Mouse (Mus musculus): ENCODE data around the gene Rbm15. TPM values are rescaled to one million over a fixed set of nuclear protein-coding genes. Genes with fewer than 3 reads are reported as not detected.

Rbm15 gene
- polyA plus RNA-seq (2012; rRNA removed) (6.8 and 6.9 TPM in 2 replicates), polyA plus RNA-seq (2014; fragmentation: Nextera tagmentation; extraction: Ambion mirVana) (14.0 and 16.3 TPM in 2 replicates)

GRCm38 (mm10) chr3:107333381-107334201 is at the start of gene Rbm15:
Rbm15 (minus strand) TSS chr3:107333673.
- H3K4me3 ChIP-seq (replicated peaks; ENCODE audit: low read length), result peak within 1 kb of the TSS; percentile 98
- under 1% methylated on average over 62 of the region's 62 CpGs for WGBS
- H3K4me2 ChIP-seq (replicated peaks; ENCODE audit: low read depth, low read length, severe bottlenecking), result peak within 1 kb of the TSS; percentile 93
- ATAC-seq (ENCODE audit: low FRiP score, low read depth) (peak; percentile 92), DNase-seq (ENCODE audit: low spot score) (peak; percentile 100)
- H3K9ac ChIP-seq (ENCODE audit: low read depth, low read length, severe bottlenecking), result peak within 1 kb of the TSS; percentile 91
- H3K27me3 ChIP-seq (ENCODE audit: control insufficient read depth, insufficient read depth, low read length), result no peaks in the 10 kb centered on the region
- 0 out of 2 replicates have a peak, but pooled peaks have one; percentile 37 for TF ChIP-seq POLR2A (IDR thresholded peaks at IDR 0.05; ENCODE audit: borderline replicate concordance, extremely low read depth, insufficient read depth, insufficient read length)
- H3K4me1 ChIP-seq (ENCODE audit: control insufficient read depth, insufficient read depth, low read length), result peaks cover 21% of the 10 kb centered on the region
- H3K36me3 ChIP-seq (ENCODE audit: control insufficient read depth, insufficient read depth, low read length), result peaks cover 18% of the 10 kb centered on the region
- H3K9me3 ChIP-seq (ENCODE audit: control insufficient read depth, low read length), result no peaks in the 10 kb centered on the region
- peak within 1 kb of the TSS; percentile 96 for H3K27ac ChIP-seq (replicated peaks; ENCODE audit: low read depth, low read length)

- H3K27ac ChIP-seq (replicated peaks; ENCODE audit: low read depth, low read length), result no peak overlapping the region
- peaks cover 13% of the 10 kb centered on the region for H3K4me1 ChIP-seq (ENCODE audit: control insufficient read depth, insufficient read depth, low read length)
- TF ChIP-seq POLR2A (IDR thresholded peaks at IDR 0.05; ENCODE audit: borderline replicate concordance, extremely low read depth, insufficient read depth, insufficient read length), result no peak
- WGBS, result 7% methylated on average over 4 of the region's 4 CpGs
- no peaks in the 10 kb centered on the region for H3K27me3 ChIP-seq (ENCODE audit: control insufficient read depth, insufficient read depth, low read length)
- H3K9ac ChIP-seq (ENCODE audit: low read depth, low read length, severe bottlenecking), result no peak overlapping the region
- no peak overlapping the region for H3K4me2 ChIP-seq (replicated peaks; ENCODE audit: low read depth, low read length, severe bottlenecking)
- no peak overlapping the region for H3K4me3 ChIP-seq (replicated peaks; ENCODE audit: low read length)
- H3K36me3 ChIP-seq (ENCODE audit: control insufficient read depth, insufficient read depth, low read length), result no peaks in the 10 kb centered on the region
- H3K9me3 ChIP-seq (ENCODE audit: control insufficient read depth, low read length), result no peaks in the 10 kb centered on the region
- no peak for DNase-seq (ENCODE audit: low spot score)
- no peak for ATAC-seq (ENCODE audit: low FRiP score, low read depth)
These were observed 45.9 kb upstream of the Rbm15 start for GRCm38 (mm10) chr3:107379422-107379821.

GRCm38 (mm10) chr3:107378626-107379025 is 45.2 kb upstream of the Rbm15 start:
- Histone ChIP-seq H3K4me2 (replicated peaks; ENCODE audit: low read depth, low read length, severe bottlenecking) (no peak overlapping the region), H3K27ac (replicated peaks; ENCODE audit: low read depth, low read length) (no peak overlapping the region), H3K4me3 (replicated peaks; ENCODE audit: low read length) (no peak overlapping the region), H3K27me3 (ENCODE audit: control insufficient read depth, insufficient read depth, low read length) (no peaks in the 10 kb centered on the region), H3K9me3 (ENCODE audit: control insufficient read depth, low read length) (no peaks in the 10 kb centered on the region), H3K36me3 (ENCODE audit: control insufficient read depth, insufficient read depth, low read length) (no peaks in the 10 kb centered on the region), H3K4me1 (ENCODE audit: control insufficient read depth, insufficient read depth, low read length) (peaks cover 13% of the 10 kb centered on the region), H3K9ac (ENCODE audit: low read depth, low read length, severe bottlenecking) (no peak overlapping the region)
- TF ChIP-seq POLR2A (IDR thresholded peaks at IDR 0.05; ENCODE audit: borderline replicate concordance, extremely low read depth, insufficient read depth, insufficient read length), result no peak
- no peak for ATAC-seq (ENCODE audit: low FRiP score, low read depth)
- no peak for DNase-seq (ENCODE audit: low spot score)
- 72% methylated on average over 5 of the region's 5 CpGs for WGBS

GRCm38 (mm10) chr3:107374948-107375664 is 41.6 kb upstream of the Rbm15 start:
- 8% methylated on average over 6 of the region's 6 CpGs for WGBS
- Histone ChIP-seq H3K4me2 (replicated peaks; ENCODE audit: low read depth, low read length, severe bottlenecking) (no peak overlapping the region), H3K27me3 (ENCODE audit: control insufficient read depth, insufficient read depth, low read length) (no peaks in the 10 kb centered on the region), H3K36me3 (ENCODE audit: control insufficient read depth, insufficient read depth, low read length) (no peaks in the 10 kb centered on the region), H3K4me3 (replicated peaks; ENCODE audit: low read length) (no peak overlapping the region), H3K4me1 (ENCODE audit: control insufficient read depth, insufficient read depth, low read length) (peaks cover 4% of the 10 kb centered on the region; the same call in 1 of the 2 replicates), H3K27ac (replicated peaks; ENCODE audit: low read depth, low read length) (no peak overlapping the region), H3K9me3 (ENCODE audit: control insufficient read depth, low read length) (no peaks in the 10 kb centered on the region), H3K9ac (ENCODE audit: low read depth, low read length, severe bottlenecking) (no peak overlapping the region)
- no peak for ATAC-seq (ENCODE audit: low FRiP score, low read depth)
- TF ChIP-seq POLR2A (IDR thresholded peaks at IDR 0.05; ENCODE audit: borderline replicate concordance, extremely low read depth, insufficient read depth, insufficient read length), result no peak
- DNase-seq (ENCODE audit: low spot score), result no peak

GRCm38 (mm10) chr3:107369156-107369555 is 35.7 kb upstream of the Rbm15 start:
- Histone ChIP-seq H3K9me3 (ENCODE audit: control insufficient read depth, low read length) (no peaks in the 10 kb centered on the region), H3K4me2 (replicated peaks; ENCODE audit: low read depth, low read length, severe bottlenecking) (no peak overlapping the region), H3K9ac (ENCODE audit: low read depth, low read length, severe bottlenecking) (no peak overlapping the region), H3K36me3 (ENCODE audit: control insufficient read depth, insufficient read depth, low read length) (no peaks in the 10 kb centered on the region), H3K27ac (replicated peaks; ENCODE audit: low read depth, low read length) (no peak overlapping the region), H3K4me1 (ENCODE audit: control insufficient read depth, insufficient read depth, low read length) (peaks cover 8% of the 10 kb centered on the region), H3K27me3 (ENCODE audit: control insufficient read depth, insufficient read depth, low read length) (no peaks in the 10 kb centered on the region), H3K4me3 (replicated peaks; ENCODE audit: low read length) (no peak overlapping the region)
- TF ChIP-seq POLR2A (IDR thresholded peaks at IDR 0.05; ENCODE audit: borderline replicate concordance, extremely low read depth, insufficient read depth, insufficient read length), result no peak
- no peak for DNase-seq (ENCODE audit: low spot score)
- WGBS, result 80% methylated on average over 6 of the region's 6 CpGs
- no peak for ATAC-seq (ENCODE audit: low FRiP score, low read depth)
